Mouse (Mus musculus): ENCODE data around the gene Inpp5a. TPM values are rescaled to one million over a fixed set of nuclear protein-coding genes. Genes with fewer than 3 reads are reported as not detected.

Inpp5a gene
- polyA plus RNA-seq, 1 experiment from 2014 or later: 41.6 TPM

GRCm38 (mm10) chr7:139581801-139582571 lies 193.1 kb downstream of the Inpp5a start:
- under 1% methylated on average over 39 of the region's 82 CpGs for WGBS
- Histone ChIP-seq H3K36me3 (ENCODE audit: control insufficient read depth, insufficient read depth, low read length) (peaks cover 16% of the 10 kb centered on the region), H3K9me3 (ENCODE audit: control insufficient read depth, low read length) (no peaks in the 10 kb centered on the region), H3K9ac (ENCODE audit: low read depth, low read length) (no peak overlapping the region), H3K4me1 (ENCODE audit: control insufficient read depth, insufficient read depth, low read length) (peaks cover 22% of the 10 kb centered on the region), H3K4me3 (ENCODE audit: low read depth, low read length) (peak overlapping the region; percentile 34), H3K27me3 (replicated peaks; ENCODE audit: control insufficient read depth, insufficient read depth, low read length) (peaks cover 92% of the 10 kb centered on the region), H3K4me2 (ENCODE audit: low read depth, low read length) (peak overlapping the region; percentile 51), H3K27ac (replicated peaks; ENCODE audit: low read depth, low read length) (no peak overlapping the region)
- ATAC-seq (ENCODE audit: low read depth) (peak; percentile 24), DNase-seq (ENCODE audit: low spot score) (peak; percentile 12)

- Histone ChIP-seq H3K4me3 (ENCODE audit: low read depth, low read length) (peak within 1 kb of the TSS; percentile 34), H3K9ac (ENCODE audit: low read depth, low read length) (no peak within 1 kb of the TSS), H3K27me3 (replicated peaks; ENCODE audit: control insufficient read depth, insufficient read depth, low read length) (peaks cover 99% of the 10 kb centered on the region), H3K36me3 (ENCODE audit: control insufficient read depth, insufficient read depth, low read length) (peaks cover 16% of the 10 kb centered on the region), H3K9me3 (ENCODE audit: control insufficient read depth, low read length) (no peaks in the 10 kb centered on the region), H3K27ac (replicated peaks; ENCODE audit: low read depth, low read length) (no peak within 1 kb of the TSS), H3K4me2 (ENCODE audit: low read depth, low read length) (peak within 1 kb of the TSS; percentile 51), H3K4me1 (ENCODE audit: control insufficient read depth, insufficient read depth, low read length) (peaks cover 22% of the 10 kb centered on the region)
- ATAC-seq (ENCODE audit: low read depth) (peak; percentile 39; the same call in 1 of the 2 replicates), DNase-seq (ENCODE audit: low spot score) (peak; percentile 20)
- under 1% methylated on average over 31 of the region's 56 CpGs for WGBS
Measured at GRCm38 (mm10) chr7:139582595-139582994, 193.7 kb downstream of the Inpp5a start, which contains the start of gene Nkx6-2. TSS of gene Nkx6-2 (minus strand) at chr7:139582797.

GRCm38 (mm10) chr7:139583094-139583737 lies 194.3 kb downstream of the Inpp5a start:
- H3K9me3 ChIP-seq (ENCODE audit: control insufficient read depth, low read length): no peaks in the 10 kb centered on the region
- no peak for DNase-seq (ENCODE audit: low spot score)
- ATAC-seq (ENCODE audit: low read depth): no peak
- no peak overlapping the region for H3K27ac ChIP-seq (replicated peaks; ENCODE audit: low read depth, low read length)
- 13% methylated on average over 17 of the region's 17 CpGs for WGBS
- no peak overlapping the region for H3K9ac ChIP-seq (ENCODE audit: low read depth, low read length)
- peaks cover 100% of the 10 kb centered on the region for H3K27me3 ChIP-seq (replicated peaks; ENCODE audit: control insufficient read depth, insufficient read depth, low read length)
- no peak overlapping the region for H3K4me2 ChIP-seq (ENCODE audit: low read depth, low read length)
- peaks cover 22% of the 10 kb centered on the region for H3K4me1 ChIP-seq (ENCODE audit: control insufficient read depth, insufficient read depth, low read length)
- peak overlapping the region; percentile 34; the same call in 1 of the 2 replicates for H3K4me3 ChIP-seq (ENCODE audit: low read depth, low read length)
- H3K36me3 ChIP-seq (ENCODE audit: control insufficient read depth, insufficient read depth, low read length): peaks cover 11% of the 10 kb centered on the region

GRCm38 (mm10) chr7:139584221-139585175 lies 195.6 kb downstream of the Inpp5a start:
- 1% methylated on average over 51 of the region's 53 CpGs for WGBS
- DNase-seq (ENCODE audit: low spot score) (no peak), ATAC-seq (ENCODE audit: low read depth) (no peak; the same call in 1 of the 2 replicates)
- H3K27ac ChIP-seq (replicated peaks; ENCODE audit: low read depth, low read length): no peak overlapping the region
- no peak overlapping the region for H3K9ac ChIP-seq (ENCODE audit: low read depth, low read length)
- peak overlapping the region; percentile 18; the same call in 1 of the 2 replicates for H3K4me2 ChIP-seq (ENCODE audit: low read depth, low read length)
- no peaks in the 10 kb centered on the region for H3K9me3 ChIP-seq (ENCODE audit: control insufficient read depth, low read length)
- H3K4me1 ChIP-seq (ENCODE audit: control insufficient read depth, insufficient read depth, low read length): peaks cover 22% of the 10 kb centered on the region
- peaks cover 100% of the 10 kb centered on the region for H3K27me3 ChIP-seq (replicated peaks; ENCODE audit: control insufficient read depth, insufficient read depth, low read length)
- peak overlapping the region; percentile 10 for H3K4me3 ChIP-seq (ENCODE audit: low read depth, low read length)
- H3K36me3 ChIP-seq (ENCODE audit: control insufficient read depth, insufficient read depth, low read length): no peaks in the 10 kb centered on the region

- Histone ChIP-seq H3K36me3 (ENCODE audit: control insufficient read depth, insufficient read depth, low read length) (no peaks in the 10 kb centered on the region), H3K9me3 (ENCODE audit: control insufficient read depth, low read length) (no peaks in the 10 kb centered on the region), H3K27me3 (replicated peaks; ENCODE audit: control insufficient read depth, insufficient read depth, low read length) (peaks cover 94% of the 10 kb centered on the region), H3K4me2 (ENCODE audit: low read depth, low read length) (no peak overlapping the region), H3K27ac (replicated peaks; ENCODE audit: low read depth, low read length) (no peak overlapping the region), H3K9ac (ENCODE audit: low read depth, low read length) (no peak overlapping the region), H3K4me1 (ENCODE audit: control insufficient read depth, insufficient read depth, low read length) (peaks cover 22% of the 10 kb centered on the region), H3K4me3 (ENCODE audit: low read depth, low read length) (no peak overlapping the region)
- ATAC-seq (ENCODE audit: low read depth) (no peak), DNase-seq (ENCODE audit: low spot score) (no peak)
- 3% methylated on average over 28 of the region's 29 CpGs for WGBS
Measured at GRCm38 (mm10) chr7:139585183-139585821, 196.4 kb downstream of the Inpp5a start.

- H3K4me1 ChIP-seq (ENCODE audit: control insufficient read depth, insufficient read depth, low read length): peaks cover 7% of the 10 kb centered on the region; the same call in 1 of the 2 replicates
- H3K4me3 ChIP-seq (ENCODE audit: low read depth, low read length): no peak overlapping the region
- no peak overlapping the region for H3K9ac ChIP-seq (ENCODE audit: low read depth, low read length)
- 37% methylated on average over 7 of the region's 7 CpGs for whole genome bisulfite sequencing
- DNase-seq (ENCODE audit: low spot score) (peak; percentile 53), ATAC-seq (ENCODE audit: low read depth) (0 out of 2 replicates have a peak, but pooled peaks have one; percentile 37)
- no peak overlapping the region for H3K4me2 ChIP-seq (ENCODE audit: low read depth, low read length)
- no peaks in the 10 kb centered on the region for H3K9me3 ChIP-seq (ENCODE audit: control insufficient read depth, low read length)
- no peak overlapping the region for H3K27ac ChIP-seq (replicated peaks; ENCODE audit: low read depth, low read length)
- H3K36me3 ChIP-seq (ENCODE audit: control insufficient read depth, insufficient read depth, low read length): no peaks in the 10 kb centered on the region
- peaks cover 67% of the 10 kb centered on the region for H3K27me3 ChIP-seq (replicated peaks; ENCODE audit: control insufficient read depth, insufficient read depth, low read length)
Measured at GRCm38 (mm10) chr7:139587919-139588318, 199.0 kb downstream of the Inpp5a start.

- H3K4me2 ChIP-seq (ENCODE audit: low read depth, low read length): no peak overlapping the region
- no peaks in the 10 kb centered on the region for H3K36me3 ChIP-seq (ENCODE audit: control insufficient read depth, insufficient read depth, low read length)
- peaks cover 44% of the 10 kb centered on the region for H3K27me3 ChIP-seq (replicated peaks; ENCODE audit: control insufficient read depth, insufficient read depth, low read length)
- no peaks in the 10 kb centered on the region; the same call in 1 of the 2 replicates for H3K4me1 ChIP-seq (ENCODE audit: control insufficient read depth, insufficient read depth, low read length)
- WGBS: 42% methylated on average over 3 of the region's 3 CpGs
- H3K9me3 ChIP-seq (ENCODE audit: control insufficient read depth, low read length): no peaks in the 10 kb centered on the region
- H3K27ac ChIP-seq (replicated peaks; ENCODE audit: low read depth, low read length): no peak overlapping the region
- no peak; the same call in 1 of the 2 replicates for ATAC-seq (ENCODE audit: low read depth)
- DNase-seq (ENCODE audit: low spot score): no peak
- no peak overlapping the region for H3K9ac ChIP-seq (ENCODE audit: low read depth, low read length)
- no peak overlapping the region for H3K4me3 ChIP-seq (ENCODE audit: low read depth, low read length)
Measured at GRCm38 (mm10) chr7:139590302-139590701, 201.4 kb downstream of the Inpp5a start.
